Mouse (Mus musculus) MEL (cell line): ENCODE data around the gene Rftn1.

Experiments
- CHD2 ChIP-seq: IDR thresholded peaks from 2 replicates; pipeline ENCODE4 v1.6.1; 2011; ENCODE audit warnings: low read length, improper control_type of control experiment
- CTCF ChIP-seq, 3 experiments: IDR thresholded peaks in 2 of 3; conservative IDR thresholded peaks in 1 of 3; 2 replicates each; pipeline ENCODE4 v1.5.1; 2011 to 2012; ENCODE audit warnings: low read length in 3 of 3, low read depth in 2 of 3, mild to moderate bottlenecking in 2 of 3, improper control_type of control experiment in 1 of 3, inconsistent platforms in 1 of 3, mixed read lengths in 1 of 3, moderate library complexity in 1 of 3; ENCODE audit not compliant: control insufficient read depth in 1 of 3, insufficient read depth in 1 of 3, poor library complexity in 1 of 3, severe bottlenecking in 1 of 3
- EP300 ChIP-seq, 2 experiments: IDR thresholded peaks; 2 replicates each; pipeline ENCODE4 v1.6.1; 2011; ENCODE audit warnings: improper control_type of control experiment in 2 of 2, low read length in 2 of 2, low read depth in 1 of 2, mild to moderate bottlenecking in 1 of 2
- ETS1 ChIP-seq: IDR thresholded peaks from 2 replicates; pipeline ENCODE4 v1.6.1; 2012; ENCODE audit warnings: low read depth, mild to moderate bottlenecking, inconsistent platforms, low read length, improper control_type of control experiment, moderate library complexity
- GABPA ChIP-seq: IDR thresholded peaks from 2 replicates; pipeline ENCODE4 v1.6.1; 2012; ENCODE audit warnings: low read depth, mild to moderate bottlenecking, inconsistent platforms, low read length, improper control_type of control experiment, moderate library complexity
- GATA1 ChIP-seq: IDR thresholded peaks from 2 replicates; pipeline ENCODE4 v1.6.1; 2011; ENCODE audit warnings: low read depth, low read length, improper control_type of control experiment
- MYC ChIP-seq: IDR thresholded peaks from 2 replicates; pipeline ENCODE4 v1.6.1; 2011; ENCODE audit warnings: low read depth, mild to moderate bottlenecking, low read length, improper control_type of control experiment, moderate library complexity
- POLR2A ChIP-seq, 2 experiments: IDR thresholded peaks; 2 replicates each; pipeline ENCODE4 v1.6.1; 2011 to 2012; ENCODE audit warnings: low read length in 2 of 2, mild to moderate bottlenecking in 2 of 2, control low read depth in 1 of 2, improper control_type of control experiment in 1 of 2, low read depth in 1 of 2, moderate library complexity in 1 of 2; ENCODE audit not compliant: control insufficient read depth in 1 of 2, insufficient read depth in 1 of 2, poor library complexity in 1 of 2
- TBP ChIP-seq: IDR thresholded peaks from 2 replicates; pipeline ENCODE4 v1.8.0; 2011; ENCODE audit warnings: low read depth, low read length, improper control_type of control experiment
- UBTF ChIP-seq: IDR thresholded peaks from 2 replicates; pipeline ENCODE4 v1.6.1; 2012; ENCODE audit warnings: low read depth, mild to moderate bottlenecking, inconsistent platforms, low read length, improper control_type of control experiment, moderate library complexity, borderline replicate concordance; ENCODE audit not compliant: insufficient read depth
- ZC3H11A ChIP-seq: IDR thresholded peaks from 2 replicates; pipeline ENCODE4 v1.6.1; 2012; ENCODE audit warnings: low read depth, mild to moderate bottlenecking, inconsistent platforms, low read length, improper control_type of control experiment

GRCm38 (mm10) chr17:50094077-50094476 lies 96.4 kb downstream of the Rftn1 start:
- TF ChIP-seq CTCF (IDR thresholded peaks at IDR 0.05 in 2 of 3, conservative IDR thresholded peaks at IDR 0.05 in 1 of 3; ENCODE audit: control insufficient read depth in 1 of 3, insufficient read depth in 1 of 3, low read depth in 2 of 3, low read length in 3 of 3, poor library complexity in 1 of 3, severe bottlenecking in 1 of 3) = no peak
- TF ChIP-seq EP300 (IDR thresholded peaks at IDR 0.05; ENCODE audit: low read depth in 1 of 2, low read length in 2 of 2) = no peak
- no peak for TF ChIP-seq POLR2A (IDR thresholded peaks at IDR 0.05; ENCODE audit: control insufficient read depth in 1 of 2, insufficient read depth in 1 of 2, low read depth in 1 of 2, low read length in 2 of 2, poor library complexity in 1 of 2)
- no peak for TF ChIP-seq CHD2
- no peak for TF ChIP-seq GABPA
- no peak for TF ChIP-seq ZC3H11A
- no peak for TF ChIP-seq GATA1
- TF ChIP-seq ETS1 = no peak
- no peak for TF ChIP-seq MYC
- no peak for TF ChIP-seq TBP
- no peak for TF ChIP-seq UBTF
